Mouse (Mus musculus): ENCODE data around the gene Tmem39a. TPM values are rescaled to one million over a fixed set of nuclear protein-coding genes. Genes with fewer than 3 reads are reported as not detected.

Tmem39a gene
- polyA plus RNA-seq, 2 experiments, result 146 to 309 TPM

DNA sequence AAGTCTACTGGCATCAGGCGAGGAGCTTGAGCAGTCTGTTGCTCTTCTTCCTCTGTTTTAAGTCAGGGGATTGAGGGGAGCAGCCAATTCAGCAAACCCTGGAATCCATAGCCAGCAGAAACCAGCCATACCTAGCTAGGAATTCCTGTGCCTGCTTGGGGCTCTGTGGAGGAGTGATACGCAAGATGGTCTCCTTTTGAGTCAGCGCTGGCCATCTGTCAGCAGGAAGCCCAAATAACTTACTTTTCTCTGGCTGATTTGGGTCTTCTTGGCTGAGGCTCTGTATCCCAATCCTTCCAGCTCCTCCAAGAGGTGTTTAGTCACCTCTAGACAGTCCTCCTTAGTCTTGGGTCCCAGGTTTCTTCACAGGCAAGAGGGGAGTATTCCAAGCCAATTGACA is 2.5 kb upstream of the Tmem39a start:
- Histone ChIP-seq H3K4me2 (replicated peaks; ENCODE audit: low read depth, low read length, severe bottlenecking) (no peak overlapping the region), H3K9me3 (ENCODE audit: control insufficient read depth, low read length) (no peaks in the 10 kb centered on the region), H3K27me3 (ENCODE audit: control insufficient read depth, insufficient read depth, low read length) (no peaks in the 10 kb centered on the region), H3K36me3 (ENCODE audit: control insufficient read depth, insufficient read depth, low read length) (no peaks in the 10 kb centered on the region), H3K27ac (replicated peaks; ENCODE audit: low read depth, low read length) (no peak overlapping the region), H3K4me3 (replicated peaks; ENCODE audit: low read length) (no peak overlapping the region), H3K4me1 (ENCODE audit: control insufficient read depth, insufficient read depth, low read length) (no peaks in the 10 kb centered on the region), H3K9ac (ENCODE audit: low read depth, low read length, severe bottlenecking) (no peak overlapping the region)
- ATAC-seq (ENCODE audit: low FRiP score, low read depth) (no peak), DNase-seq (ENCODE audit: low spot score) (no peak)
- WGBS, result 82% methylated on average over 3 of the region's 3 CpGs
- no peak for TF ChIP-seq POLR2A (IDR thresholded peaks at IDR 0.05; ENCODE audit: borderline replicate concordance, extremely low read depth, insufficient read depth, insufficient read length)

GRCm38 (mm10) chr16:38562131-38562967 is 3.9 kb downstream of the Tmem39a start:
- Histone ChIP-seq H3K36me3 (ENCODE audit: control insufficient read depth, insufficient read depth, low read length) (peaks cover 23% of the 10 kb centered on the region), H3K27me3 (ENCODE audit: control insufficient read depth, insufficient read depth, low read length) (no peaks in the 10 kb centered on the region), H3K9ac (ENCODE audit: low read depth, low read length, severe bottlenecking) (peak overlapping the region; percentile 94), H3K9me3 (ENCODE audit: control insufficient read depth, low read length) (no peaks in the 10 kb centered on the region), H3K4me1 (ENCODE audit: control insufficient read depth, insufficient read depth, low read length) (peaks cover 6% of the 10 kb centered on the region; the same call in 1 of the 2 replicates), H3K4me2 (replicated peaks; ENCODE audit: low read depth, low read length, severe bottlenecking) (peak overlapping the region; percentile 55), H3K27ac (replicated peaks; ENCODE audit: low read depth, low read length) (peak overlapping the region; percentile 90), H3K4me3 (replicated peaks; ENCODE audit: low read length) (peak overlapping the region; percentile 77)
- TF ChIP-seq POLR2A (IDR thresholded peaks at IDR 0.05; ENCODE audit: borderline replicate concordance, extremely low read depth, insufficient read depth, insufficient read length), result peak; percentile 95; the same call in 1 of the 2 replicates
- 7% methylated on average over 37 of the region's 37 CpGs for WGBS
- peak; percentile 97 for ATAC-seq (ENCODE audit: low FRiP score, low read depth)
- DNase-seq (ENCODE audit: low spot score), result peak; percentile 96

DNA sequence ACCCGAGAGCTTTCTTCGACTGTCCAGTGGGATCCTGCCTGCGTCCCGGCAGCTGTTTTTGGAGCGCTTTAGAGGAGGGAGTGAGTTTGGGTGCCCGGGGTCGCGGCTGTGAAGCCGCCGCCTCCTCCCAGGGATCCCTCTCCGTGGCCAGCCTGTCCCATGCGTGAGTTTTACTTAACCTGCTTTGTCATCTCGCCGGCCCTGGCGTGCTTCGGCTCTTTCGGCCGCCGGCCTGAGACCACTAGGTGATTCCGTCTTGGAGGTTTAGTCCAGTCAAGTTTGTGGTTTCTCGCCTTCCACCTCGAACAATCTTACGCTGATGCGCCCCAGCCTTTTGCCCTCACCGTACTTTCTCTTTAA is 4.5 kb downstream of the Tmem39a start:
- Histone ChIP-seq H3K27me3 (ENCODE audit: control insufficient read depth, insufficient read depth, low read length) (no peaks in the 10 kb centered on the region), H3K27ac (replicated peaks; ENCODE audit: low read depth, low read length) (peak overlapping the region; percentile 90), H3K36me3 (ENCODE audit: control insufficient read depth, insufficient read depth, low read length) (peaks cover 27% of the 10 kb centered on the region), H3K4me1 (ENCODE audit: control insufficient read depth, insufficient read depth, low read length) (peaks cover 6% of the 10 kb centered on the region; the same call in 1 of the 2 replicates), H3K9me3 (ENCODE audit: control insufficient read depth, low read length) (no peaks in the 10 kb centered on the region), H3K4me3 (replicated peaks; ENCODE audit: low read length) (peak overlapping the region; percentile 77), H3K4me2 (replicated peaks; ENCODE audit: low read depth, low read length, severe bottlenecking) (peak overlapping the region; percentile 55), H3K9ac (ENCODE audit: low read depth, low read length, severe bottlenecking) (peak overlapping the region; percentile 94)
- DNase-seq (ENCODE audit: low spot score), result no peak
- TF ChIP-seq POLR2A (IDR thresholded peaks at IDR 0.05; ENCODE audit: borderline replicate concordance, extremely low read depth, insufficient read depth, insufficient read length), result no peak
- 0% methylated on average over 25 of the region's 25 CpGs for WGBS
- ATAC-seq (ENCODE audit: low FRiP score, low read depth), result peak; percentile 74

DNA sequence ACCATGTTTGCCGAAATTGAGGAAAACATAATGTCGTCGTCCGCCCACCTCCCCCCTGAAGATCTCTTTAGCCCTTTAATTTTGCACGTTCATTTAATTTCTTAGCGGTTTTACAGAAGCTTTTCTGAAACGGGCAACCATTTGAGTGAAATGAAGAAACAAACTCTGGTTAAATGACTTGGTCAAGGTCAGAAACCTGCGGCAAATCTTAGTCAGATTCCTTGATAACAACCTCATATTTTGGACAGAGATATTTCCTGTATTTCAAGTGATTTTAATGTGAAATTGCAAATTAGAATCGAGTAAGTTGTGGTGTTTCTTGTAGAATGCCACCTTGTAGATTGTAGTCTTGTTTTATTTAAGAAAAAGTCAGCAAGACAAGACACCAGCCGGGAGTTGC is 5.0 kb downstream of the Tmem39a start:
- Histone ChIP-seq H3K9me3 (ENCODE audit: control insufficient read depth, low read length) (no peaks in the 10 kb centered on the region), H3K27me3 (ENCODE audit: control insufficient read depth, insufficient read depth, low read length) (no peaks in the 10 kb centered on the region), H3K9ac (ENCODE audit: low read depth, low read length, severe bottlenecking) (peak overlapping the region; percentile 94), H3K4me1 (ENCODE audit: control insufficient read depth, insufficient read depth, low read length) (peaks cover 6% of the 10 kb centered on the region; the same call in 1 of the 2 replicates), H3K36me3 (ENCODE audit: control insufficient read depth, insufficient read depth, low read length) (peaks cover 33% of the 10 kb centered on the region), H3K4me2 (replicated peaks; ENCODE audit: low read depth, low read length, severe bottlenecking) (peak overlapping the region; percentile 55), H3K4me3 (replicated peaks; ENCODE audit: low read length) (peak overlapping the region; percentile 77), H3K27ac (replicated peaks; ENCODE audit: low read depth, low read length) (no peak overlapping the region)
- WGBS, result 32% methylated on average over 10 of the region's 10 CpGs
- no peak for TF ChIP-seq POLR2A (IDR thresholded peaks at IDR 0.05; ENCODE audit: borderline replicate concordance, extremely low read depth, insufficient read depth, insufficient read length)
- ATAC-seq (ENCODE audit: low FRiP score, low read depth), result no peak
- DNase-seq (ENCODE audit: low spot score), result no peak

DNA sequence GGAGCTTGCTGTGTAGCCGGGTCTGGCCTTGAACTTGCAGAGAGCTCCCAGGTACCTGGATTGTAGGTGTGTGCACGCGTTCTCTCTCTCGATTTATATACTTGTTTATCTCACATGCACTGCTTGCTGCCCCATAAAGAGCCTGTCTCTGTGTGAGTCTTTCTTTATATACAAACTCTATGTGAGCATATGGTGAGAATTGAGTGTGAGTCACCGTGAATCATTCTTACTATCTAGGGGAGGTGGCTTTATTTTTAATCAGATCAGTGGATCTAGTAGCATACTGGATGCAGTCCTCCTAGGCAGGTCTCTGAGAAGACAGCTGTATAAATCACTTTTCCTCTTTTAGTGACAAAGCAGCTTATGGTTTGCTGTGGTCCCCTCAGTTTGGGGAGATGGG is 9.7 kb downstream of the Tmem39a start:
- no peak overlapping the region for H3K27ac ChIP-seq (replicated peaks; ENCODE audit: low read depth, low read length)
- no peaks in the 10 kb centered on the region for H3K27me3 ChIP-seq (ENCODE audit: control insufficient read depth, insufficient read depth, low read length)
- H3K4me2 ChIP-seq (replicated peaks; ENCODE audit: low read depth, low read length, severe bottlenecking), result no peak overlapping the region
- no peak for TF ChIP-seq POLR2A (IDR thresholded peaks at IDR 0.05; ENCODE audit: borderline replicate concordance, extremely low read depth, insufficient read depth, insufficient read length)
- H3K4me1 ChIP-seq (ENCODE audit: control insufficient read depth, insufficient read depth, low read length), result peaks cover 6% of the 10 kb centered on the region; the same call in 1 of the 2 replicates
- H3K4me3 ChIP-seq (replicated peaks; ENCODE audit: low read length), result no peak overlapping the region
- DNase-seq (ENCODE audit: low spot score) (no peak), ATAC-seq (ENCODE audit: low FRiP score, low read depth) (no peak)
- H3K36me3 ChIP-seq (ENCODE audit: control insufficient read depth, insufficient read depth, low read length), result peaks cover 70% of the 10 kb centered on the region
- H3K9me3 ChIP-seq (ENCODE audit: control insufficient read depth, low read length), result no peaks in the 10 kb centered on the region
- no peak overlapping the region for H3K9ac ChIP-seq (ENCODE audit: low read depth, low read length, severe bottlenecking)
- WGBS, result 98% methylated on average over 5 of the region's 5 CpGs
